Mouse (Mus musculus) olfactory bulb, adult 2 months (tissue): ENCODE data around the gene 1700003F12Rik. TPM values are rescaled to one million over a fixed set of nuclear protein-coding genes. Genes with fewer than 3 reads are reported as not detected.
A peak's percentile ranks its signal among the peaks of the same experiment; 100 is the strongest.

ENCODE experiments used
- H3K27ac ChIP-seq: fragments of 200-500 bp; 2 replicates; pipeline ENCODE4 v1.5.1; 2012; ENCODE audit warnings: low read depth, low read length; ENCODE audit not compliant: insufficient read depth
- H3K4me1 ChIP-seq: fragments of 200-500 bp; 2 replicates; pipeline ENCODE4 v1.6.1; 2012; ENCODE audit warnings: low read length; ENCODE audit not compliant: control insufficient read depth, insufficient read depth
- H3K4me3 ChIP-seq: fragments of 200-500 bp; 2 replicates; pipeline ENCODE4 v1.5.1; 2012; ENCODE audit warnings: mild to moderate bottlenecking, low read depth, low read length, moderate library complexity; ENCODE audit not compliant: insufficient read depth
- CTCF ChIP-seq: fragments of 200-500 bp; IDR thresholded peaks from 2 replicates; pipeline ENCODE4 v1.5.1; 2012; ENCODE audit warnings: low read depth, mild to moderate bottlenecking, low read length, moderate library complexity; ENCODE audit not compliant: insufficient read depth
- POLR2A ChIP-seq: fragments of 200-500 bp; IDR thresholded peaks from 2 replicates; pipeline ENCODE4 v1.6.1; 2012; ENCODE audit warnings: mild to moderate bottlenecking, low read depth, low read length, moderate library complexity; ENCODE audit not compliant: insufficient read depth
- WGBS: fragments of 180-500 bp; shearing (Covaris S2); methylation state at CpG from one replicate; pipeline ENCODE4 v1.1.7; 2018; 5-methylcytosine and 5-hydroxymethylcytosine counted together
- polyA plus RNA-seq: library from polyadenylated mRNA; stranded (reverse); fragments of >200 nt; gene quantifications from 2 replicates; pipeline ENCODE4 v1.2.4, GENCODE M21; 2012; ENCODE audit warnings: low replicate concordance; ENCODE audit not compliant: missing spikeins, insufficient read depth, insufficient read length

1700003F12Rik gene
- polyA plus RNA-seq, 1 experiment: not detected

DNA sequence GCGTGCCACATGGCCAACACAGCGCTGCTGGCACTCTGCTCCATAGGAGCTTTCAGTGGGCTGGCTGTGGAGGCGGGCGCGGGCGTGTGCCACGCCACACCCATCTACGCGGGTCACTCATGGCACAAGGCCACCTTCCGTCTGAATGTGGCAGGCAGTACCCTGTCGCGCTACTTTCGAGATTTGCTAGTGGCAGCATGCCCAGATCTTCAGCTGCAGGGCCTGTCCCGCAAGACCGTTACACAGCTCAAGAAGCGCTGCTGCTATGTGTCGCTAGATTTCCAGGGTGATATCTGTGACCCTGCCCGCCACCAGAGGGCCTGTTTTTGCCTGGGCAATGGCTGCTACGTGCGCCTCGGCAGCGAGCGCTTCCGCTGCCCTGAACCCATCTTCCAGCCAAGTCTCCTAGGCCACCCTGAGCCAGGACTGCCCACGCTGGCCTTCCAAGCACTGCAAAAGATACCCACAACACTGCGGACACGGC is 5.6 kb downstream of the 1700003F12Rik start:
- 13% methylated on average over 27 of the region's 27 CpGs for WGBS
- H3K27ac ChIP-seq: no peak overlapping the region; the same call in 1 of the 2 replicates
- 0 out of 2 replicates have a peak overlapping the region, but pooled peaks have one; percentile 10 for H3K4me3 ChIP-seq
- peaks cover 61% of the 10 kb centered on the region for H3K4me1 ChIP-seq
- peak; percentile 46; the same call in 1 of the 2 replicates for TF ChIP-seq CTCF
- no peak for TF ChIP-seq POLR2A

DNA sequence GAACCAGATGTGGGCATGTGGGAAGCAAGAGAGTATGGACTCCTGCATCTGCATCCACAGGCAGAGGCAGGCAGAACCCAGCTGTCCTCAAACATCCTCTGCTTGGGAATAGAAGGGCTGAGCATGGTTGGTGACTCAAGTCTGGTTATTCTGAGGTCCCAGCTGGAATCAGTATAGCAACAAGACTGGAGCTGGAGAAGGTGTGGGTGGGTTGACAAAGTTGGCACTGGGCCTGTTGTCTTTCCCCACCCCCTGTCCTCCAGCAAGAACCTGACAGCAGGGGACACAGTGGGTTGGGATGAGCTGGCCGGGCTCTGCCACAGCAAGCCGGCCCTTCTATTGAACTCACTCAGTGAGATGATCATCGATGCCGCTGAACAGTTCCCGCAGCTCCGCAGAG is 8.3 kb downstream of the 1700003F12Rik start:
- 38% methylated on average over 6 of the region's 6 CpGs for WGBS
- Histone ChIP-seq H3K27ac (peak overlapping the region; percentile 91), H3K4me3 (no peak overlapping the region; the same call in 1 of the 2 replicates), H3K4me1 (peaks cover 62% of the 10 kb centered on the region)
- no peak for TF ChIP-seq POLR2A
- TF ChIP-seq CTCF: no peak

DNA sequence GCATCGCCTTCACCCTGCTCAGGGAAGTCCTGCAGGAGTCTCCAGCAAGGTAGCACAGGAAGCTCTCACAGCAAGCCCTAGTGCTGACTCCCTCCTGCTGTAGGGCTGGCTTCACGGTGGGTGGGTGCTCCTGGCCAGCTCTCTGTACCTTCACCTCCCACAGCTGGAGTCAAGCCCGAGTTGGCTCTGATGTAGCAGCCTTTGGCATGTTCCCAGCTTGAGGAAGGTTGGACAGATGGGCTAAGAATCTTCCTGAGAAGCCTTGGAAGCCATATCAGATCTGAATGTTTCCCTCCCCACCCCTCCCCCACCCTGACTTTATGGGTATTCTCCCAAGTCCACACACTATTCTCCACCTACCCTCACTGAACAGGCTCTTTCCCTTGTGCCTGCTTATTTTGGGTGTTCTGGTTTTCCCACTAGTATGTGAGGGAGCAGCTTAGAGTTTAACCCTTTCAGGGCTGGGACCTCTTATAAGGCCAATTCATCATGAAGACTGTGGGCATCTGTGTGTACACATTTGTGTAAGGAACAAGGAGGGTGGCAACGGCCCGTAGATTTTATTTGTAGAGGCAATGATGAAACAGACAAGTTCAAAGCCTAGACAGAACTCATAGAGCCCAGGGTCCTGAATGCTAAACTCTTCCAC is 10.4 kb downstream of the 1700003F12Rik start:
- no peak for TF ChIP-seq CTCF
- TF ChIP-seq POLR2A: no peak
- Histone ChIP-seq H3K27ac (peak overlapping the region; percentile 87), H3K4me1 (peaks cover 51% of the 10 kb centered on the region), H3K4me3 (peak overlapping the region; percentile 68)
- WGBS: 37% methylated on average over 5 of the region's 5 CpGs

DNA sequence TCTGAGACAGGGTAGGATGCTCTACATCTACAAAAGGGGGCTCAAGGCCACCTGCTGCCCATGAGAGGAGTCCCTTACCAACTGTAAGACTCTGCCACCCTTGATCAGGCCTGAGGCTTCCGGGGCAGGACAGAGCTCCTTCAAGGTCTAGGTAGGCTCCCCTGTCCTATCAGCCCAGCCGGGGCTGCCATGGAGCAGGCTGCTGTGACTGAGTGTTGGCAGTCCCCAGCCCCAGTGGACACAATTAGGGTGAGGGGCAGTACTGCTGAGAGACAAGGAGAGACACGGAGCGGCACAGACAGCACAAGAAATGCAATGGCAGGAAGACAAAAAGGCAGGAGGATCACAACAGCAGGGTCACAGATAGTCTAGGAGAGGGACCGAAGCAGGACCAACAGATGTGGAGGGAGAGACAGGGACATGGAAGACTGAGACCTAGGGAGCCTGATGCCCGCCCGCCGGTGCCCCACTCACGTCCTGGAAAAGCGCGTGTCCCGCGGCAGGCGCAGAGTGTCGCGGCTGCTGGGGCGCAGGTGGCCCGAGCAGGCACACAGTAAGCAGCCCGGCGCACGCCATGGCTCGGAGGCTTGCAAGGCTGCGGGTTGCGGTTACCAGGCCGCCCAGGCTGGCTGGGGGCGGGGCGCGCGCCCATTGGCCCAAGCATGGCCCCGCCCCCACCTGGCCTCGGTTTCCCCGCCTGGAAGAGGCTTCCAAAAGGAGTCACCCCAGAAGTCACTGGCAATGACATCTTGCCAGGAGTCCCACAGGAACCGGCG is 11.6 kb downstream of the 1700003F12Rik start, which contains the start of gene Necab3:
Necab3 (minus strand) TSS at position 627 of the 776 bp plus-strand sequence.
- H3K4me1 ChIP-seq: peaks cover 43% of the 10 kb centered on the region
- 7% methylated on average over 34 of the region's 34 CpGs for WGBS
- peak within 1 kb of the TSS; percentile 87 for H3K27ac ChIP-seq
- peak within 1 kb of the TSS; percentile 68 for H3K4me3 ChIP-seq
- TF ChIP-seq POLR2A (0 out of 2 replicates have a peak, but pooled peaks have one; percentile 27), CTCF (no peak)

DNA sequence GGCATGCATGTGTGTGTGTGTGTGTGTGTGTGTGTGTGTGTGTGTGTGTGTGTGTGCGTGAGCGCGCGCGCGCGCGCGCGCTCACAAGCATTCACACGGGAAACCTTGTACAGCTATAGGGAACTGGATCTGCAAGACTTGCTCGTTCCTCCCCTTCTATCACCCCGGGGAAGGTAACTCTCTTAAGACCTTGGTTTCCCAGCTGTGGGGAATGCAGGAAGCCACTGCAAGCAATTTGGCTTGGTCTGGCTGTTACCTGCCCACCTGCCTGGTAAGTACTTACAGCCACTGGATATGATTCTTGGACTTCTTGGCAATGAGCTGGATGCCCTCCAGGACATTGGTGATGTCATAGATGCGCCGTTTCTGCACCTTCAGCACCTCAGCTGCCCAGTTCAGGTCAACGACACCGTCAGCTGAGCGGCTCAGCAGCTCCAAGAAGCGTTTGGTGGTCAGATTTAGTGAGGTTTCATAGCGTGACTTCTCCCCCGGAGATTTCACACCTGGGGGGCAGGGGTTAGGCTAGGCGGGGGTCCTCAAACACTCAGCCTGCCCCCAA is 16.8 kb downstream of the 1700003F12Rik start:
- peaks cover 9% of the 10 kb centered on the region for H3K4me1 ChIP-seq
- no peak overlapping the region for H3K4me3 ChIP-seq
- 92% methylated on average over 22 of the region's 22 CpGs for WGBS

DNA sequence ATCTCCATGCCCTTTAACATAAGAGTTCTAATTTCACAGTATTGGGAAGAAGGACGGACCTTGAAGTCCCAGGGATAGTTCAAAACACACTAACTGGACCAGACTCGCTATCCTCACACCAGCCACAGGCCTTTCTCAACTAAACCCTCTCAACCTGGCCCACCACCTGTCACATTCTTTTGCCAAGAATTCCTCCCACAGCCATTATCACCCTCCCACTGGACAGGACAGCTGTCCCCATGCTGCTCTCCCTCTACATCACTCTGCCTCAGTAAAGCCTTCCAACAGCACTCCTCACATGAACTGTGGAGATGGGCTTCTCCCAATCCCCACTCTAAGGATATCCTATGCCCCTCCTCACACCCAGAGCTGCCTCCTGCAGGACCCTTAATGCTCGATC is 18.7 kb downstream of the 1700003F12Rik start:
- no peak overlapping the region for H3K27ac ChIP-seq
- WGBS: 91% methylated on average over 3 of the region's 3 CpGs
- TF ChIP-seq CTCF: no peak
- no peak for TF ChIP-seq POLR2A

More for the DNA sequence above, 16.8 kb downstream of the 1700003F12Rik start:
- no peak overlapping the region for H3K27ac ChIP-seq
- TF ChIP-seq POLR2A (no peak), CTCF (no peak)

DNA sequence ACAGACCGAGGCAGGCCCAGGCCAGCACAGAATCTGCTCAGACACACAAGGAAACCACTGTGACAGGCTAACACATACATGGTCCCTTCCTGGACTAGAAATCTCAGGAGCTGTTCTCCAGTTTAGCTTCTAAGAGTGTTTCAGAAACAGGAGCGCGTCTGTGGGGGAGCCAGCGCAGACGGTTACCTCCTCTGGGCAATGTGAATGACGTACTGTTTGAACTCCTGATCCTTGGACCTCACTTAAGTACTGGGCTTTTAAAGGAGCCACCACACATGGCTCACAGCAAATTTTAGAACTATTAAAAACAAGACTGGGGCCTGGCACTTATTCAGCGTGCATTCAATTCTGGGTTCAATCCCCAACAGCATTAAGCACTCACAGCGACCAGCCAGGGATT is 19.8 kb downstream of the 1700003F12Rik start:
- WGBS: 78% methylated on average over 8 of the region's 8 CpGs

More for the DNA sequence above, 18.7 kb downstream of the 1700003F12Rik start:
- H3K4me1 ChIP-seq: peaks cover 7% of the 10 kb centered on the region
- no peak overlapping the region for H3K4me3 ChIP-seq

DNA sequence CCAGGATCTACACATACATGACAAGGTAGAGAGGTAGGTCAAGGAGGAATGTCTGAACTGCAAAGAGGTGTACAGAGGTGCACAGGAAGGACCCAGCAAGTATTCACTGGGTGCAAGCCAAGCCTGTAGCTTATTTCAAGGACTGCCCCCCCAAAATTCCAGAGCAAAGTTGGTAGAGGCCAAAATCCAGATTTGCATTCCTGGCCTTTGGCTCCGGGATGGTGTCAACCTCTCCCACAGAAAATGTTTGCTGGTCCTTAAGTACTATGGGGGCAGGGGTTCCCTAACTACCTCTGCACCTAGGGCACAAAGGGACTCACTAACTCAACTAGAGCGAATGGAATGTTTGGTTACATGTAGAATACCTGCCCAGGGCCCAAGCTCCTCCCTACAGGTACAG is 20.9 kb downstream of the 1700003F12Rik start:
- TF ChIP-seq CTCF: no peak
- TF ChIP-seq POLR2A: no peak
- no peak overlapping the region for H3K27ac ChIP-seq
- WGBS: 78% methylated on average over 2 of the region's 2 CpGs
- H3K4me1 ChIP-seq: peaks cover 7% of the 10 kb centered on the region
- no peak overlapping the region for H3K4me3 ChIP-seq

More for the DNA sequence above, 19.8 kb downstream of the 1700003F12Rik start:
- Histone ChIP-seq H3K4me1 (peaks cover 7% of the 10 kb centered on the region), H3K27ac (no peak overlapping the region), H3K4me3 (no peak overlapping the region)
- TF ChIP-seq POLR2A: no peak
- no peak for TF ChIP-seq CTCF
